Mouse (Mus musculus): Measurements from ENCODE around the gene Gnb1.
"Not testable (repeated sequence)": the region's sequence is repeated elsewhere in the genome, so short reads cannot be mapped to it uniquely, and the experiment has no call there.

Gnb1 gene

GRCm38 (mm10) chr4:155552917-155553532 is 61.9 kb downstream of the Gnb1 start:
- DNase-seq (ENCODE audit: low spot score): no peak

- DNase-seq (ENCODE audit: low spot score): no peak
Observed at GRCm38 (mm10) chr4:155554880-155555279, 63.7 kb downstream of the Gnb1 start.

- DNase-seq (ENCODE audit: low spot score): no peak
Observed at GRCm38 (mm10) chr4:155555464-155555863, 64.3 kb downstream of the Gnb1 start.

- no peak for DNase-seq (ENCODE audit: low spot score)
Observed at GRCm38 (mm10) chr4:155559454-155559853, 68.3 kb downstream of the Gnb1 start.

DNA sequence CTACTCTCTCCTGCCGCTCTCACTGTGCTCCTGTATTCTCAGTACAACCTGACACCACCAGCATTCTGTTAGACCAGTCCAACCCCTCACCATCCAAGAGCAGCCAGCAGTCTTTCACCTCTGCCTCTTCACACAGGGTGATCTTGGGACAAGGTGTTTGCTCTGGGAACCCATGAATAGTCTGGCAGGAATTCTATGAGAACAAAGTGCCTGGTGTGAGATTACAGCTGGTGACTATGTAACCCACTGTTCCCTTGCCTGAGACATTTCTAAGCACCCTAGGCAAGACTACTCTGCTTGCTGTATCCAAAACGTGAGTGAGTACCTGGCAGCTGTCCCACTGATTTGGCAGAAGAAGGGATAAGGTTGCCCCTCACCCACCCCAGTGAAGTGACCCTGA is 69.8 kb downstream of the Gnb1 start:
- DNase-seq (ENCODE audit: low spot score): no peak

DNA sequence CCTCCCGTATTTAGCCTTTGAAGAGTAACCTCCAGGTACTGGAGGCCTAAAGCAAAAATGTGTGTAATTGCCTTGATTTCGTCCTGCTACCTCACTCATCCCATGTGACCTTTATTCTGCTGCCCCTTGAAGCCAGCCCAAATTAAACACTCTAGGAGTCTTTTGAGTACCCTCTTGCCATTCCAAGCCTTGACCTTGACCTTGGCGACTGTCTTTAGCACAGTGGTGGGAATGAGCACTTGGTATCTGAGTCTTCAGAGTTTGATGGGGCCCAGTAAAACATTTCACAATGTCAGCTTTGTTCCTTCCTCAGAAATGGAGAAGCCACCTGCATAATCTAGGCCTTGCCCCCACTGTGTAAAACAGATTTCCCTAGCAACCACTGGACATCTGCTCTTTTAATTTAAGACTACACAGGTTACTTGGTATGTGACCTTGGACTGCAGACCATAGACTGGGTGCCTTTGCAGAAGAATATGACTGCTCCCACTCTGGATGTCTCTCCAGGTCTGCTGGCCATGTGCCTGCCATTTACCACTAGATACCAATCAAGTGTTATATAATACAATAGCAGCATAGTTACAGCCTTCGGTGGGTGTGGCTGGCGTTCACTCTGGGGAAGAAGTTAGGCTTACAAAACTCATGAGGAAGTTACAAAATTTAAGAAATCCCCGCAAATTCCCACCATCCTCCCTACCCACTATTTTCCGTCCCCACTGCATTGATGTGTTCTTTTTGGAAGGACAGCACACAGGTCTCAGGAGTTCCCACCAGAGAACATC is 70.7 kb downstream of the Gnb1 start, which contains the start of gene Nadk:
Gene Nadk, plus strand, starts transcription at position 718 of the 782 bp plus-strand sequence.
- DNase-seq (ENCODE audit: low spot score): no peak

DNA sequence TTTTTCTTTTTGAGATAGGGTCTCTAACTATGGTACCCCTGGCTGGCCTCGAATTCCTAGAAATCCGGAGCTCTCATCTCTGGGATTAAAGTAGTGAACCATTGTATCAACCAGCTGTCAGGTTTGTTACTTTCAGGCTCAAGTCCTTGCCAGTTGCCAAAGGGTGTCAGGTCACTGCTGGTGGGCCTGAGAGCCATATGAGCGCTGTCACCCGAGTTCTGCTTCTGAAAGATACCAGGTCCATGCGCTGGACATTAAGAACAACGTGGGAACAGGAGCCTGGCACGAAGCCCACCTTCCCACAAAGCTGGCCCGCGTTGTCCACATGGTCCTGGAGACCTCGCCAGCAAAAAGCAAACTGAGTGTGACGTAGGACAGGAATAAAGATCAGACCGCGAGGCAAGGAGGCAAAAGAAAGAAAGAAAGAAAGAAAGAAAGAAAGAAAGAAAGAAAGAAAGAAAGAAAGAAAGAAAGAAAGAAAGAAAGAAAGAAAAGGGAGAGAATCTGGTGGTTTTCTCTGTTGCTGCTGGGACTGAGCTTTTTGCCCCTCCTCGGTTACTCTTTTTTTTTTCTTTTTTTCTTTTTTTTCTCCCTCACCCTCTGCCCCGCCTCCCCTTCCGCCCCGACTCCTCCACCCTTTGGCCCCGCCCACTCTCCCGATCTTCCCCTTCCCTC is 71.7 kb downstream of the Gnb1 start:
- peak; percentile 63 for DNase-seq (ENCODE audit: low spot score)

DNA sequence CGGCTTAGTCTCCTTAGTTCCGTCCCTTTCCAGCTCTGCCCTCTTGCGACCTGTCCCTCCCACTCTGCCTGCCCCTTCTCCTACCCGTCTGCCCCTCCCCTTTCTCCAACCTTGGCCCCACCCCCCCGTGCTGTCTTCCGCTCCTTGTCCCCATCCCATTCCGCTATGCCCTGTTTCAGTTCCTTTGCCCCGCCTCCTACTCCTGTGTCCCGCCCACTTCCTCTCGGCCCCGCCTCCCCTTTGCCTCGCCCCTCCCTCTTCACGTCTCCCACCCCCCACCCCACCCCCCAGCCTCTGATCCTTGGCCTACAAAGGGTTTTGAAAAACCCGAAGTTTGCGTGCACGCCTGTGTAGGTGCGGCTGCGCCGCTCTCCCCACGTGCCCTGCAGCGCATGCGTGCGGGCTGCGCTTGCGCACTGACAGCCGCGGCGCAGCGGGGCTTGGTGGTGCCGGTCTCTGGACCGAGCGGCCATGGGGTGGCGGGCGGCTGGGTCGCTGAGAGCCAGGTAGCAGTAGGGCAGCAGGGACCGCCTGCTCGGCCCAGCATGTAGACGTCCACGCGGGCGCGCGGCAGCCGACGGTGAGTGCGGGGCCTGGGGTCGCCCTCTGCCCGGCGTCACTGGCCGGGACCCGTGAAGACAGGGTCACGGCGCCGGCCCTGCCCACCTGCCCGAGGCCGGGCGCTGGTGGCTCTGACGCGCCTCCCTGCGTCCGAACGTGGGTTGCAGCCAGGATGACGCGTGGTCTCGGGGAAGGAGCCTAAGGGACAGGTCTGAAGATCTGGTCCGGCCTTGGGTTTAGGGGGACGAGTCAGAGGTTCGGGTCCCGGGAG is 72.5 kb downstream of the Gnb1 start:
- DNase-seq (ENCODE audit: low spot score): peak; percentile 93

DNA sequence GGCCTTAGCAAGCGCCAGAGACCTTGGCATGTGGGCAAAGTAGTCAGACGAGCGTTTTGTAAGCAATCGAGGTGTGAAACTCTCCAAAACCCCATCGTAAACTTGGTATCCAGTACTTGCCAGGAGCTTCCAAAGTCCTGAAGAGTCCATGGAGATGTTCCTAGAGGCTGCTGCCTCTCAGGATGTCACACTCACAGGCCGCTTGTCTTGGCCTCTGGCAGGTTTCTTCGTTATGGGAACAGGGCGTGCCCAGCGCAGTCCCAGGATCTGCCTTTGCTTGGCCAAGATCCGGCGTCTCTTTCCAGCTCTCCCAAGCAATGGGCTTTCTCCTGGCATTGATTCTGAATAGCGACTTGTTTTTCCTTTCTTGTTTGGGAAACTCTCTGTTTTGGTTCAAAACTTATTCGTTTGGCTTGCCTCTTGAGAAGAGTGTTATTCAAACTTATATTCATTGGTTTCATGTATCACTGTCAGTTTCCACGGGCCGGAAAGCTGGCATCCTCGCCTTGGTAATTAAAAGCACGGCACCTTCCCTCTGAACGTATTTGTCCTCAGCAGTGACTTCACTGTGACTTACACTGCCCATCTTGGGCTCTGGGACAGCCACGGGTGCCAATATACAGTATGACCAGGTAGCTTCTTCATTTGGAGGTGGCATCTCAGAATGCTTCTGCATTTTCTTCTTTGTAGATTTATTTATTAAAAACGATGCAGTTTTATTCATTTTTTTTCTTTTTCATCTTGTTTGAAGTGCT is 73.3 kb downstream of the Gnb1 start:
- DNase-seq (ENCODE audit: low spot score): no peak

DNA sequence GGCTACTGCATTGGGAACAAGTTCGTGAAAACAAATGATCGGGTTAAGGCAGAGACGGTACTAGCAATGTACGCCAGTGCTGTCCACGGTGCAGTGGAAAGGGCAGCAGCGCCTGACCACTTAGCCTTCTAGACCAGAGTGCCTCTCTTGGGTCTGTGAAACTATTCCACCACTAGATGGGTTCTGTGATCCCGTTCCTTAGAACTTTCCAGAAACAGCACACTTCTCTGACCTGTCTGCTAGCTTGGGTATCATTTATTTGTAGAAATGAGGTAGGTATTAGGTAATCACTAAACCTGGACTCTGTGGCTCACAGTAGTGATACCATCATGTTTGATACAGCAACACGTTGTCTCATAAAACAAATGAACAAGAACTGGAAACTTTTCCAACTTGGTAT is 75.4 kb downstream of the Gnb1 start:
- DNase-seq (ENCODE audit: low spot score): no peak

DNA sequence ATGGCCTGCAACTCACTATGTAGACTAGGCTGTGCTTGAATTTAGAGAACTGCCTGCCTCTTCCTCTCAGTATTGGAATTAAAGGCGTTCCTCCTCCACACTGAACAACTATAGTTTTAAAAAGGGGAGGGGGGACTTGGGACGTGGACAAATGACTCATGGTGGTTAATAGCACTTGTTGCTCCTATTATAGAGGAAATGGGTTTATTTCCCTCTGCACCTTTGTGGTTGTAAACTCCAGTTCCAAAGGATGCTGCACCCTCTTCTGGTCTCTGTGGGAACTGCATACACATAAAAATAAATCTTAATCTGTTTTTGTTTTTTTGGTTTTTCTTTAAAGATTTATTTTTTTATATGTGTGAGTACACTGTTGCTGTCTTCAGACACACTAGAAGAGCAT is 77.0 kb downstream of the Gnb1 start:
- DNase-seq (ENCODE audit: low spot score): no peak

DNA sequence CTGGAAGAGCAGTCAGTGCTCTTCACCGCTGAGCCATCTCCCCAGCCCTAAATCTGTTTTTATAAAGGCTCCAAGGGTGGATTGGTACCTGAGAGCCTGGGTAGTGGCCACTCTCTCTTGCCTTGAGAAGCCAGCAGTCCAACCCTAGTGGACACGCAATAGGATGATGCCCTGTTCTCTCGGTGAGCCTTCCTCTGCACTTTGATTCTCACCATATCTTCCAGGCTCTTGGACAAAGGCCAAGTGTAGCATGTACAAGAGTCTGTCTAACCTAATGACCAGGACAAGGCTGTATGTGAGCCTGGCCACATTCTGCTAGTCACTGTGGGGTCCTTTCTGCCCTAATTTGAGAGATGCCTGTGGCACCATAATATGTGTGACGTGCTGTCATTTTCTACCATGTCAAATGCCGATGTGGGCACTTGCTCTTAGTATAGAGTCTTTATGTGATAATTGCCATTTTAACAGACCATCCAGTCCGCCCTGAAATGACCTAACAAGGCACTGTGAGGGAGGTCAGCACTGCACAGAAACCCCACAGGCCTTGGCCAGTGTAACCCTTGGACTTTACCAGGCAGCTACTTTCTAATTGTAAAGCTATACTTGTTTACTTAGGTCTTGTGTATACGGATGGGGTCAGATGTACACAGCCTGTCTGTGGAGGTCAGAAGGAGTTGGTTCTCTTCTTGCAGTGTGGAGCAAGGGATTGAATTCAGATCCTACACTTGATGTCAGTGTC is 77.6 kb downstream of the Gnb1 start:
- no peak for DNase-seq (ENCODE audit: low spot score)

DNA sequence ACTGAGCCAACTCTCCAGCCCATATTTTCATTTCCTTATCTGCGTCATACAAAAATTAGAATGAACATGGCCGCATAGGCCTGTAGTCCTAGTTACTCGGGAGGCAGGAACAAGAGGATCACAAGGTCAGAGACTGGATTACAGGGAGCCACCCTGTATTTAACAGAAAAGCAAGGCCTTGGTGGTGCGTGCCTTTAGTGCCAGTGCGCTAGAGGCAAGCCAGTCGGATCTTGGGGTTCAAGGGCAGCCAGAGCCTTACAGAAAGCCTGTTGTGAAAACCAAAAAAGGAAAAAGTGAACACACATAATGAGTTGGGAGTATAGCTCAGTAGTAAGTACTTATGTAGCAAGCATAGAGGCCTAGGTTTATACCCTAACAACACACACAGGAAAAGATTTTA is 78.7 kb downstream of the Gnb1 start:
- DNase-seq (ENCODE audit: low spot score): no peak

GRCm38 (mm10) chr4:155570315-155570714 is 79.2 kb downstream of the Gnb1 start:
- not testable (repeated sequence) for DNase-seq (ENCODE audit: low spot score)

- DNase-seq (ENCODE audit: low spot score): no peak
Observed at GRCm38 (mm10) chr4:155571442-155571841, 80.3 kb downstream of the Gnb1 start.

DNA sequence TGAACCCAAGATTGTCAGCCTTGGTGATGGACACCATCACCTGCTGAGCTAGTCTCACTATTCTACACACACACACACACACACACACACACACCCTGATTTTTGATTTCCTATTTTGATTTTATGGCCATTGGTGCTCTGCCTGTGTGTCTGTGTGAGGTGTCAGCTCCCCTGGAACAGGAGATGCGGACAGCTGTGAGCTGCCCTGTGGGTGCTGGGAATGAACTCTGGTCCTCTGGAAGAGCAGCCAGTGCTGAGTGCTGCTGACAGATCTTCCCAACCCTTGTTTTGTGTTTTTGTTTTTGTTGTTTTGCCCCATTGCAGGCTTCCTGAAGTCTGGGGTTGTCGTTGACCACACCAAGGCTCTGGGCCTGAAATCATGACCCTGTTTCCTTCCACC is 82.0 kb downstream of the Gnb1 start:
- no peak for DNase-seq (ENCODE audit: low spot score)

DNA sequence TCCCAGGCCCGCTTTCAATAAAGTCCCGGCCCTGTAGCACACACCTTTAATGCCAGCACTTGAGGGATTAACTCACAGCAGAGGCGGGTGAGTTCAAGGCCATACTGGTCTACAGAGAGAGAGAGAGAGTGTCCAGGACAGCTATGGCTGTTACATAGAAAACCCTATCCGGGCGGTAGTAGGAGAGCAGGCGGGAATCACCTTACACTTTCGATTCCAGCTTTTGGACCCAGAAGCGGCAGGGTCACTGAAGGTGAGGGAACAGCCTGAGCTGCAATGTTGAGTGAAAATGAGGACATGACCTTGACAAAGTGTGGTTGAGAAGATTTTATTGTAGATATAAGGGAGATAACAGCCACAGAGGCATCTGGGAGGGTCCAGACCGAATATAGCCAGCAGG is 82.7 kb downstream of the Gnb1 start:
- no peak for DNase-seq (ENCODE audit: low spot score)

DNA sequence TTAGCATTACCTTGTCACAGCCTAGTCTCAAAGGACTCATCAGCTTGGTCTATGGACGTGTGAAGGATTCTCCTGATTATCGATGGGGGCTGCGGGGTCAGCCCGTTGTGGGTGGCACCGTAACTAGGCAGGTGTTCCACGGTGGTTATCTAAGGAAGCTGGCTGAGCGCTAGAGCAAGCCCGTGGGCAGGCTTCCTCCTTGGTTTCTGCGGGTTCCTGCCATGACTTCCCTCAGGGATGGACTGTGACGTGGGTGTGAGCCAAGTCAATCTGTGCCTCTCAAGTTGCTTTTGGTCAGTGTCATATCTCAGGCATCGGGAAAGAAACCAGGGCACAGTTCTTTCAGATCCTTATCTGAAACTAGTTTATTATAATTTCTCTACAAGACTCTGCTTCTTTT is 83.8 kb downstream of the Gnb1 start:
- no peak for DNase-seq (ENCODE audit: low spot score)

DNA sequence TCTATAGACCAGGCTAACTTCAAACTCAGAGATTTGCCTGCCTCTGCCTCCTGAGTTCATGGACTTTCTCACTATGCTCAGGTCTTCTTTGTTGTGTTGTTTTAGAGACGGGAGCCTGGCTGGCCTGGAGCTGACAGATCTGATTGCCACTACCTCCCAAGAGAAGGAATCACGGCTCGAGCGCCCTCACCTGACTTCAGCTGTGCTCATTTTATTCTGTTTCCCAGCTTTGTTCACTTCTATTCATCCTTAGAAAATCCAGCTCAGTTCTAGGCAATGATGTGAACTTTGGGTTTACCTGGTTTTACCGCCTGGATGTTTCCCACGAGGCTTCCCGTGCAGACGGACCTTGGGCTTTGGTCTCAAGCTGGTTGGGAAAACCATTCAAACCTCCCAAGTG is 84.4 kb downstream of the Gnb1 start:
- DNase-seq (ENCODE audit: low spot score): no peak

DNA sequence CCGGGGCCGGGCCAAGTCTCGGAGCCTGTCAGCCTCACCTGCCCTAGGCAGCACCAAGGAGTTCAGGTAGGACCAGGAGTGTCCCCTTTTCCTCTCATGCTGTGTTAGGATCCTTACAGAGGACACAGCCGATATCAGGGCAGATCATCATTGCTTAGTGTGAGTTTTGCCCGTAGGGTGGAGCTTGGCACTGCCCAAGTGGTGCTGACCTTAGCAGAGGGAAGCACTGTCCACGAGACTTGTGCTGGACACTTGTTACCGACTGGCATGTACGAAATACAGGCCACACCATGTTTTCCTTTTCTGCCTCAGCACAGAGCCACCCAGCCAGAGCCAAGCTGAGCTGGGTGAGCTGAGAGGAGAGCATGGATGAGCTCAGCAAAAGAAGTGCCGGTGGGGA is 86.0 kb downstream of the Gnb1 start:
- DNase-seq (ENCODE audit: low spot score): no peak

GRCm38 (mm10) chr4:155577741-155578140 is 86.6 kb downstream of the Gnb1 start:
- DNase-seq (ENCODE audit: low spot score): no peak
